Mouse (Mus musculus): ENCODE results near the gene Carhsp1. TPM values are rescaled to one million over a fixed set of nuclear protein-coding genes. Genes with fewer than 3 reads are reported as not detected.

Carhsp1 gene
- polyA plus RNA-seq, 1 experiment from 2014 or later = 39.1 TPM

DNA sequence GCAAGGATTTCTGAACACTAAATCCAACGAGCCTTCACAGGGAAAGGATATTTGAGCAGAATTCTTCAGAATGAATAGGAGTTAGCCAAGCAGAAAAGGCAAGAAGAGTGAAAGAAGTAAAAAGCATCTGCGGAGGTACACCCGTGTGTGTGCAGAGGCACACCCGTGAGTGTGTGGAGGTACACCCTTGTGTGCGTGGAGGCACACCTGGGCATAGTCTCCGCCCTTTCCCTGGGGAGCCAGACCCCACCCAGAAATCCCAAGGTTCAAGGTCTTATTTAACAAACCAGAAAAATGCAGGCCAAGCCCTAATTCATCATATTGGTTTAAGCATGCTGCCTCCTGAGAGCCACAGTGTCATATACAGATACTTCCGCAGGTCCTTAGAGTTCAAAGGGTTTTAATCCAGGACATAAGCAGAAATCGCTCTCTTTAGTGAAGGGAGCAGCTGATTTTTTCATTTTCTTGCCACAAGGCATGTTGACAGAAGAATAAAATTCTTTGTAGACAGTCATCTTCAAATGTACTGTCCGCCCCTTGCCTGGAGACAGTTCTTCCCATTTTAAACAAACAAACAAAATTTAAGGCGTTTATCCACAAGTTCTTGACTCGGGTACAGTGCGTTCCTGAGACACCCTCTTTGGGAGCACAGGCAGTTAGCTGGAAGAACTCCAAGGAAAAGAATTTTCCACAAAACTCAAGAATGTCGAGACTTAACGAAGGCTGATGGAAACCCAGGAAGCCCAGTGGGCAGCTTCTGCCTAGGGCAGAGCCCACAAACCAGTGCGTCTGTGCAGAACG lies 51.4 kb downstream of the Carhsp1 start:
- no peak overlapping the region for H3K4me2 ChIP-seq

DNA sequence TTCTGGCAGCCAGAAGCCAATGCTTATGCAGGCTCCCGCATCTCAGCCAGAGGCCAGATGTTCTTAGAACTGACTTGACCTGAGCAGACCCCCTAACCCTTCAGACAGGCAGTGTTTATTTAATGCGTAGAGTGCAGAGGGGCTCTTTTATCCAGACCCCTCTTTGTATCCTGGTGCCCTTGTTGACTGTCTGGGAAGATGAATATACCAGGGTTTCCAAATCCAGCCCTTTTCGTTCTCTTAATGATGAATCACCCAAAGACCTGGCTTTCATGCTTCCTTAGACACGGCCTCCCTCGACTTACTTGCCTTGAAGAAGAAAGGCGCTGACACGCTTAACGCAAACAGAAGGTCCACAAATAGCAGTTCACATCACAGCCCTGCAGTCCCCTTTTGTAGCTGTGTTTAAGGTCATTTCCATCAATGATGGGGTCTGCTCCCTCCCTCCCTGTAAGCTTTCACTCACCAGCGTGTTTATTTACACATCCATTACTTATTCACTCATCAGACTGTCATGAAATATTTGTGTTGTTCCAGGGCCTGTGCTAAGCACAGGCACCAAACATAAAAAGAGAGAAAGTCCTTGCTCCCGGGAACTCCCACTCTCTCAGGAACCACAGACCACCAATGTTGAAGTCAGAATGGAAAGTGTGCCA lies 52.2 kb downstream of the Carhsp1 start:
- ATAC-seq (replicated peaks; ENCODE audit: insufficient number of reproducible peaks, low FRiP score, low TSS enrichment) = no peak
- H3K4me2 ChIP-seq = no peak overlapping the region
- no peaks in the 10 kb centered on the region for H3K4me1 ChIP-seq (ENCODE audit: control insufficient read depth, insufficient read depth, low read length)

More for the DNA sequence above, 51.4 kb downstream of the Carhsp1 start:
- no peaks in the 10 kb centered on the region for H3K36me3 ChIP-seq (ENCODE audit: control insufficient read depth, insufficient read depth, low read length)
- 77% methylated on average over 16 of the region's 16 CpGs for WGBS (ENCODE audit: insufficient replicate concordance)
- H3K9ac ChIP-seq (ENCODE audit: low read depth, low read length) = no peak overlapping the region
- no peak for ATAC-seq (replicated peaks; ENCODE audit: insufficient number of reproducible peaks, low FRiP score, low TSS enrichment)
- no peaks in the 10 kb centered on the region for H3K9me3 ChIP-seq (replicated peaks; ENCODE audit: control insufficient read depth, low read length)
- H3K27ac ChIP-seq (ENCODE audit: low read depth, low read length) = no peak overlapping the region
- no peaks in the 10 kb centered on the region for H3K27me3 ChIP-seq (ENCODE audit: control insufficient read depth, insufficient read depth, low read length)
- H3K4me3 ChIP-seq (ENCODE audit: low read depth, low read length) = no peak overlapping the region
- H3K4me1 ChIP-seq (ENCODE audit: control insufficient read depth, insufficient read depth, low read length) = no peaks in the 10 kb centered on the region

DNA sequence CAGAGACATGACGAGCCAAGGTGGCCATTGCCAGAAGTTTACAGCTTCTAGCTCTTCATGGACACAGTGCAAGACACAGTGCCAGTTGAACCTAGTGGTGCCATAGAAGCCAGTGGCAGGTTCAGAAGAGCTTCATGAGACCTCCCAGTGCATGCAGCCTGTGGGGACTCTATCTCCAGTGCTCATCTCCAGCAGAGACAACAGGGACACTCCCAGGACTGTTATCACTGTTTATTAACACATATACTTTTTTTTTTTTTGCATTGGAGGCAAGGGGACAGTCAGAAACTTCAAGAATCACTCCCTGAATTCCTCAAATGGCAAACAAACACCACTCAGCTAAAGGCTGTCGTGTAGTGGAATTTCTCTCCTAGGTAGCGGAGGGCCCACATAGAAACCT lies 58.5 kb downstream of the Carhsp1 start:
- no peak overlapping the region for H3K27ac ChIP-seq (ENCODE audit: low read depth, low read length)
- H3K4me3 ChIP-seq (ENCODE audit: low read depth, low read length) = no peak overlapping the region
- H3K9ac ChIP-seq (ENCODE audit: low read depth, low read length) = no peak overlapping the region
- no peaks in the 10 kb centered on the region for H3K27me3 ChIP-seq (ENCODE audit: control insufficient read depth, insufficient read depth, low read length)
- H3K4me1 ChIP-seq (ENCODE audit: control insufficient read depth, insufficient read depth, low read length) = no peaks in the 10 kb centered on the region
- H3K9me3 ChIP-seq (replicated peaks; ENCODE audit: control insufficient read depth, low read length) = no peaks in the 10 kb centered on the region
- no peak overlapping the region for H3K4me2 ChIP-seq
- ATAC-seq (replicated peaks; ENCODE audit: insufficient number of reproducible peaks, low FRiP score, low TSS enrichment) = no peak
- H3K36me3 ChIP-seq (ENCODE audit: control insufficient read depth, insufficient read depth, low read length) = 0 out of 2 replicates have a peak, but pooled peaks cover 3% of the 10 kb centered on the region
- 83% methylated on average over 3 of the region's 3 CpGs for WGBS (ENCODE audit: insufficient replicate concordance)

More for the DNA sequence above, 52.2 kb downstream of the Carhsp1 start:
- H3K9me3 ChIP-seq (replicated peaks; ENCODE audit: control insufficient read depth, low read length) = no peaks in the 10 kb centered on the region
- no peaks in the 10 kb centered on the region for H3K36me3 ChIP-seq (ENCODE audit: control insufficient read depth, insufficient read depth, low read length)
- no peak overlapping the region for H3K9ac ChIP-seq (ENCODE audit: low read depth, low read length)
- H3K4me3 ChIP-seq (ENCODE audit: low read depth, low read length) = no peak overlapping the region
- no peaks in the 10 kb centered on the region for H3K27me3 ChIP-seq (ENCODE audit: control insufficient read depth, insufficient read depth, low read length)
- 59% methylated on average over 10 of the region's 10 CpGs for WGBS (ENCODE audit: insufficient replicate concordance)
- no peak overlapping the region for H3K27ac ChIP-seq (ENCODE audit: low read depth, low read length)

DNA sequence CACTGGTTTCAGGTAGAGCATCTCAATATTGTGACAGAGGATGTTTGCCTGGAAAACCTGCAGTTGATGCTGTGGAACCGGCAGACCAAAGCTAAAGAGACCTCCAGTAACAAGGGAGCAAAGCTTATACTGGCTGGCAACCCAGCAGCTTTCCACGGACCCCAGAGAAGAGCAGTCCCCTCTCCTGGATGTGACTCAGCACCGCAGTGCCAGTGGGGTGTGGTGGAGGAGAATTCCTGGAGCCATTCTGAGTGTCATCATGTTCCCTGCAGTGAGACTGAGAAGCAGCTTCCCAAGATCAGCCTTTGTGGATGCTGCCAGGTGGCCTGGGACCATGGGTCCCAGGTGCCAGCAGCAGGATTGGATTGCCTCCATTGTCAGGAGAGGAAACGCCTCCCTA lies 58.9 kb downstream of the Carhsp1 start:
- Histone ChIP-seq H3K9me3 (replicated peaks; ENCODE audit: control insufficient read depth, low read length) (no peaks in the 10 kb centered on the region), H3K9ac (ENCODE audit: low read depth, low read length) (no peak overlapping the region), H3K4me3 (ENCODE audit: low read depth, low read length) (no peak overlapping the region), H3K4me1 (ENCODE audit: control insufficient read depth, insufficient read depth, low read length) (no peaks in the 10 kb centered on the region), H3K27me3 (ENCODE audit: control insufficient read depth, insufficient read depth, low read length) (no peaks in the 10 kb centered on the region), H3K27ac (ENCODE audit: low read depth, low read length) (no peak overlapping the region), H3K4me2 (no peak overlapping the region), H3K36me3 (ENCODE audit: control insufficient read depth, insufficient read depth, low read length) (0 out of 2 replicates have a peak, but pooled peaks cover 3% of the 10 kb centered on the region)
- ATAC-seq (replicated peaks; ENCODE audit: insufficient number of reproducible peaks, low FRiP score, low TSS enrichment) = no peak
- 72% methylated on average over 4 of the region's 4 CpGs for WGBS (ENCODE audit: insufficient replicate concordance)

DNA sequence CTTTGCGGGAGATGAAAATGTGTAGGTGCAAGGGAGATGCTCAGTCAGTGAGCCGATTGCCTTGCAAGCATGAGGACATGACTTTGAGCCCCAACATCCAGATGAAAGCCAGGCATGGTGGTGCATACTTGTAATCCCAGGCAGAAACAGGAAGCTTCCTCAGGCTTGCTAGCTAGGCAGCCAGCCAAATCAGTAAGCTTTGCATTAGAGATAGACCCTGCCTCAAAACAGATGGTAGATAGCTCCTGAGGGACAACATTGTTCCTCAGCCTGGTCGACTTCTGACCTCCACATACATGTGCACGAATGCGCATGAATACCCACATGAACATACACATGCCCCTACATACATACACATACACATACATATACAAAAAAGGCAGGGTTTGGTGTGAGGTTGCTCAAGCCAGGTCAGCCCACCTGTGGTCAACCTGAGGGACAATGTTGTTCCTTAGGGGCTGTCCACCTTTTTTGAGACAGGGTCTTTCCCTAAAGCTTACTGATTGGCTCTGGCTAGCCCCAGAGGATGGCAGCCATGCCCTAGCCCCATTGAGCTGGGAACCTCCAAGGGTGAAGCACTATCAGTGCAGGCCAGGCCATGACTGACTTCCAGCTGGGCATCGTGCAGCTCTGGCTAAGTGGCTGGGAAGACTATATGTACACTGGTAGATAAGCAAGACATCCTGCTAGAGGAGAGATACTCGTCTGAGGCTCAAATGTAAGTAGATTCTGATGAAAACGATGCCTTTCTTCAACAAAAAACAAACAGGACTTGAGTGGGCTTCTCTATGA lies 59.5 kb downstream of the Carhsp1 start:
- Histone ChIP-seq H3K27ac (ENCODE audit: low read depth, low read length) (no peak overlapping the region), H3K9ac (ENCODE audit: low read depth, low read length) (no peak overlapping the region), H3K36me3 (ENCODE audit: control insufficient read depth, insufficient read depth, low read length) (0 out of 2 replicates have a peak, but pooled peaks cover 3% of the 10 kb centered on the region), H3K27me3 (ENCODE audit: control insufficient read depth, insufficient read depth, low read length) (no peaks in the 10 kb centered on the region), H3K4me1 (ENCODE audit: control insufficient read depth, insufficient read depth, low read length) (no peaks in the 10 kb centered on the region), H3K4me2 (no peak overlapping the region), H3K4me3 (ENCODE audit: low read depth, low read length) (no peak overlapping the region), H3K9me3 (replicated peaks; ENCODE audit: control insufficient read depth, low read length) (no peaks in the 10 kb centered on the region)
- no peak for ATAC-seq (replicated peaks; ENCODE audit: insufficient number of reproducible peaks, low FRiP score, low TSS enrichment)
- WGBS (ENCODE audit: insufficient replicate concordance) = 71% methylated on average over 8 of the region's 8 CpGs

DNA sequence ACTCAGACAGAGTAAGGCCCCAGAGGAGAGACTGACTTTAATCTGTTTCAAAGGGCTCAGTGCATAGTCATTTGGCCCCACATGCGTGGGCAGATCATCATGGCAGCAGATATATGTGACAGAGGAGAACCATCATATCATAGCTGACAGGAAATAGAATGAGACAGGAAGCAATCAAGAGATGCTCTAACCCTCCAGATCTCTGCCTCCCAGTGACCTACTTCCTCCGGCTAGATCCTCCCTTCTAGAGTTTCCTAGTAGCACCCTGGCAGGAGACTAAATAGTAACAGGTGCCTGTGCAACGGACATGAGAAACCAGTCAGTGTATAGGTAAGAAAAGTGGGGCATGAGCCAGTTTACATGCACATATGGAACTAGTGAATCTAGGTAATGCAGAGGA lies 61.6 kb downstream of the Carhsp1 start:
- Histone ChIP-seq H3K9me3 (replicated peaks; ENCODE audit: control insufficient read depth, low read length) (no peaks in the 10 kb centered on the region), H3K4me2 (no peak overlapping the region), H3K4me1 (ENCODE audit: control insufficient read depth, insufficient read depth, low read length) (no peaks in the 10 kb centered on the region), H3K27ac (ENCODE audit: low read depth, low read length) (no peak overlapping the region), H3K36me3 (ENCODE audit: control insufficient read depth, insufficient read depth, low read length) (0 out of 2 replicates have a peak, but pooled peaks cover 3% of the 10 kb centered on the region), H3K4me3 (ENCODE audit: low read depth, low read length) (no peak overlapping the region), H3K9ac (ENCODE audit: low read depth, low read length) (no peak overlapping the region), H3K27me3 (ENCODE audit: control insufficient read depth, insufficient read depth, low read length) (no peaks in the 10 kb centered on the region)
- ATAC-seq (replicated peaks; ENCODE audit: insufficient number of reproducible peaks, low FRiP score, low TSS enrichment) = no peak
- 71% methylated on average over 3 of the region's 3 CpGs for WGBS (ENCODE audit: insufficient replicate concordance)

Small RNAs within 50 kb of the gene (microRNA-seq; reads per million reads assigned to microRNA genes)
- not detected for gene Gm22137 (ENCODE audit: borderline number of aligned reads)

Other genes starting within 250 kb of the Carhsp1 start
- not detected in 2 replicates for gene Tmem114, start 247.0 kb downstream of the Carhsp1 start, polyA plus RNA-seq (2014; fragmentation: Nextera tagmentation; extraction: Ambion mirVana)
- gene Mettl22, start 201.4 kb downstream of the Carhsp1 start, polyA plus RNA-seq (2014; fragmentation: Nextera tagmentation; extraction: Ambion mirVana) = 39.7 and 45.3 TPM in 2 replicates
- gene Abat, start 158.7 kb downstream of the Carhsp1 start, polyA plus RNA-seq (2014; fragmentation: Nextera tagmentation; extraction: Ambion mirVana) = 32.2 and 43.8 TPM in 2 replicates
- gene Pmm2, start 34.5 kb downstream of the Carhsp1 start, polyA plus RNA-seq (2014; fragmentation: Nextera tagmentation; extraction: Ambion mirVana) = 38.5 and 40.3 TPM in 2 replicates
- gene Tmem186, start 34.4 kb downstream of the Carhsp1 start, polyA plus RNA-seq (2014; fragmentation: Nextera tagmentation; extraction: Ambion mirVana) = 10.5 and 16.3 TPM in 2 replicates
- not detected in 2 replicates for gene Gm5767, start 8.6 kb upstream of the Carhsp1 start, polyA plus RNA-seq (2014; fragmentation: Nextera tagmentation; extraction: Ambion mirVana)
- 20.6 and 31.9 TPM in 2 replicates for gene Usp7, start 120.2 kb upstream of the Carhsp1 start, polyA plus RNA-seq (2014; fragmentation: Nextera tagmentation; extraction: Ambion mirVana)
- gene 1810013L24Rik, start 157.9 kb upstream of the Carhsp1 start, polyA plus RNA-seq (2014; fragmentation: Nextera tagmentation; extraction: Ambion mirVana) = 13.4 and 14.4 TPM in 2 replicates